Mouse (Mus musculus): ENCODE results near the gene Csrp1. TPM values are rescaled to one million over a fixed set of nuclear protein-coding genes. Genes with fewer than 3 reads are reported as not detected.

Csrp1 gene
- total and polyA plus RNA-seq, 3 experiments = 44.4 to 73.0 TPM; not detected in 1

DNA sequence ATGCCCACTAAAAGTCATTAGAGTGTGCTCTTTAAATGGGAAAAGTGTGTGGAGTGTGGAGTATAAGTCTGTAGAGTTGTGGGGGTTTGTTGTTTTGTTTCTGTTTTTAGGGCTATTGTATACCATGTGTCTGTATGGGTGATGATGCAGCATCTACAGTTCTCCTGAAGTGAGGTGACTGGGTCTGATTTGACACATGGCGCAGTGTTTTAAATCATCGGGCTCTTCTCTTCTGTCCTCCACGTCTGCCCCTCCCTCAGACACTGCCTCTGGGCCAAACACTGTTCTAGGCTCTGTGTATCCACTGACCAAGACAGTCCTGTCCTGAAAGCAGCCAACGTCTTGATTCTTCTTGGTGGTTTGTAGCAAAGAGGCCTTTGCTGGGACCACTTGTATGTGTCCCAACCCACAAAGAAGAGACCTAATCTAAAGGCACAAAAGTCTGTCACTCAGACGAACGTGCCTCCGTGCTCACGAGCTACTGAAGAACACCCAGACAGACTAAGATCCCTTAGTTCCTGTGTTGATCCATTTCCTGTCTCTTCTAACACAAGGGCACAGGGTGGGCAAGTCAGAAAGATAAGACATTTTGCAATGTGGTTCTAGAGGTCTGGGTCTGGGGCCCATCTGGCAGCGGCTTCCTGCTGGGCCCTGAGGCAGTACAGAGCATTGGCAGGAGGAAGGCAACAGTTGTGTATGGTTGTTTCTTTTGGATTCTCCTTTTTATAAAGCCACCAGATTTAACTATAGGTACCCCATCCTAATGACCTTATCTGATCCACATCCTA lies 5.6 kb upstream of the Csrp1 start (continued):
- TF ChIP-seq SIN3A (IDR thresholded peaks at IDR 0.05; ENCODE audit: low read length) (no peak; the same call in 1 of the 2 replicates), NELFE (IDR thresholded peaks at IDR 0.05; ENCODE audit: low read depth, low read length) (no peak; the same call in 1 of the 2 replicates), ZKSCAN1 (IDR thresholded peaks at IDR 0.05; ENCODE audit: low read depth, low read length) (no peak), SMC3 (IDR thresholded peaks at IDR 0.05; ENCODE audit: low read depth, low read length) (no peak), NRF1 (IDR thresholded peaks at IDR 0.05; ENCODE audit: insufficient read depth, low read depth, low read length, poor library complexity, severe bottlenecking) (no peak), RAD21 (IDR thresholded peaks at IDR 0.05; ENCODE audit: low read depth, low read length) (no peak), USF2 (IDR thresholded peaks at IDR 0.05; ENCODE audit: borderline replicate concordance in 1 of 2, insufficient read depth in 1 of 2, low read depth in 1 of 2, low read length in 2 of 2) (no peak), EP300 (IDR thresholded peaks at IDR 0.05; ENCODE audit: low read depth in 1 of 2, low read length in 2 of 2) (peak in 1 of 2 experiments; percentile 55; a peak in 2 of 4 replicates), ETS1 (IDR thresholded peaks at IDR 0.05; ENCODE audit: low read depth, low read length) (0 out of 2 replicates have a peak, but pooled peaks have one; percentile 50), ZC3H11A (IDR thresholded peaks at IDR 0.05; ENCODE audit: low read depth, low read length) (no peak), UBTF (IDR thresholded peaks at IDR 0.05; ENCODE audit: borderline replicate concordance, insufficient read depth, low read depth, low read length) (no peak), MAX (IDR thresholded peaks at IDR 0.05; ENCODE audit: low read length) (no peak), MXI1 (IDR thresholded peaks at IDR 0.05; ENCODE audit: low read depth, low read length) (peak; percentile 77), RCOR1 (IDR thresholded peaks at IDR 0.05; ENCODE audit: low read depth, low read length) (no peak), MAZ (IDR thresholded peaks at IDR 0.05; ENCODE audit: low read depth, low read length) (peak; percentile 21; the same call in 1 of the 2 replicates), TAL1 (IDR thresholded peaks at IDR 0.05; ENCODE audit: low read length) (peak; percentile 65), ELF1 (IDR thresholded peaks at IDR 0.05; ENCODE audit: low read depth, low read length) (no peak), MYB (IDR thresholded peaks at IDR 0.05; ENCODE audit: low read depth, low read length) (no peak), MYC (IDR thresholded peaks at IDR 0.05; ENCODE audit: low read depth, low read length) (peak; percentile 59; the same call in 1 of the 2 replicates), POLR2AphosphoS2 (IDR thresholded peaks at IDR 0.05; ENCODE audit: low read length) (no peak)

DNA sequence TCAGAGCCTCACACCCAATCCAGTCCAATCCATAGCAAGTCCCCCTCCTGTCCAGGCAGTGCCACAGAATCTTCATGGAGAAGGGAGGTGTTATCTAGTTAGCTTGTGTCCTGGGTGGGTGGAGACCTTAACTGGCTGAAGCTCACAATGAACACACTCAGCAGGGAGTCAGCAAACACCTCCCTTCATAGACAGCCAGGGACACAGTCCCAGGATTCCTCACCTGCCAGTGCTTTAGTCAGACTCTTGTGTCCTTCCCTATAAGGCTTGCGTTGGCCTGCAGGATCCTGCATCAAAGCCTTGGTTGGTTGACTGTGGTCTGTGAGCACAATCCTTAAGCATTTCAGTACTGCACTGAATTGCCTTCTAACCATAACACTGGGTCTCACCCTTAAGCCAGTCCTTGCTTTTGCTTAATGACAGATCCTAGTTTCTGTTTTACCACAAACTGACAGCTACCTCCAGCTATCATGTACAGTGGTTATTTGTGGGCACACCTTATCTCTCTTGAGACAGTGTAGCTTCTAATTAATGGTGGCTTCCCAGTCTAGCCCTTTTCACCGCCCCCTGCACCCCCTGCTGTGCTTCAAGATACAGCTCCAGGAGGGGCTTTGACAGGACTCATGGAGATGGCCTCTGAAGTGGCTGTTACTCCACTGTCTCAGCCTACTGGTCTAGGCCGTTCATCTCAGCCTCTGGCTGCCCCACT lies 4.8 kb upstream of the Csrp1 start:
- H3K9ac ChIP-seq (ENCODE audit: control insufficient read depth, low read depth, low read length, poor library complexity, severe bottlenecking) = peak overlapping the region; percentile 62
- peaks cover 0 to 16% of the 10 kb centered on the region in 2 experiments; a peak in 2 of 4 replicates for H3K36me3 ChIP-seq (ENCODE audit: control insufficient read depth in 1 of 2, insufficient read depth in 2 of 2, low read length in 2 of 2)
- no peaks in the 10 kb centered on the region for H3K27me3 ChIP-seq (ENCODE audit: control insufficient read depth in 1 of 2, insufficient read depth in 2 of 2, low read length in 2 of 2)
- peaks cover 0 to 24% of the 10 kb centered on the region in 2 experiments; a peak in 3 of 4 replicates for H3K4me1 ChIP-seq (ENCODE audit: control insufficient read depth in 1 of 2, insufficient read depth in 2 of 2, low read length in 2 of 2)
- peak overlapping the region; percentile 91 for H3K27ac ChIP-seq (ENCODE audit: control insufficient read depth, low read depth, low read length)
- H3K79me2 ChIP-seq (ENCODE audit: control insufficient read depth, insufficient read depth, low read length, poor library complexity) = no peaks in the 10 kb centered on the region
- H3K9me3 ChIP-seq (replicated peaks; ENCODE audit: insufficient read depth, low read length) = no peaks in the 10 kb centered on the region
- peak; percentile 89 for DNase-seq (ENCODE audit: low read depth, low spot score)
- peak overlapping the region; percentile 2 to 19; a peak in 3 of 4 replicates for H3K4me3 ChIP-seq (ENCODE audit: control insufficient read depth in 1 of 2, insufficient read depth in 1 of 2, low read depth in 2 of 2, low read length in 2 of 2)
- 0 out of 2 replicates have a peak, but pooled peaks have one; percentile 67 for TF ChIP-seq TBP (IDR thresholded peaks at IDR 0.05; ENCODE audit: low read depth, low read length)
- TF ChIP-seq POLR2AphosphoS5 (IDR thresholded peaks at IDR 0.05; ENCODE audit: borderline replicate concordance, low read depth, low read length) = no peak
- peak; percentile 93 for TF ChIP-seq MYB (IDR thresholded peaks at IDR 0.05; ENCODE audit: low read depth, low read length)
- TF ChIP-seq MAX (IDR thresholded peaks at IDR 0.05; ENCODE audit: low read length) = 0 out of 2 replicates have a peak, but pooled peaks have one; percentile 15
- TF ChIP-seq SIN3A (IDR thresholded peaks at IDR 0.05; ENCODE audit: low read length) = peak; percentile 95
- no peak for TF ChIP-seq ELF1 (IDR thresholded peaks at IDR 0.05; ENCODE audit: low read depth, low read length)
- TF ChIP-seq GATA1 (IDR thresholded peaks at IDR 0.05; ENCODE audit: low read depth, low read length) = peak; percentile 93
- peak; percentile 94 for TF ChIP-seq ETS1 (IDR thresholded peaks at IDR 0.05; ENCODE audit: low read depth, low read length)
- peak; percentile 69; the same call in 1 of the 2 replicates for TF ChIP-seq MEF2A (IDR thresholded peaks at IDR 0.05; ENCODE audit: extremely low read depth, insufficient replicate concordance, low read depth, low read length, poor library complexity, severe bottlenecking)
- peak; percentile 86; the same call in 1 of the 2 replicates for TF ChIP-seq MXI1 (IDR thresholded peaks at IDR 0.05; ENCODE audit: low read depth, low read length)
- TF ChIP-seq GABPA (IDR thresholded peaks at IDR 0.05; ENCODE audit: low read depth, low read length) = no peak
- TF ChIP-seq MAZ (IDR thresholded peaks at IDR 0.05; ENCODE audit: low read depth, low read length) = peak; percentile 70; the same call in 1 of the 2 replicates
- TF ChIP-seq MAFK (IDR thresholded peaks at IDR 0.05; ENCODE audit: borderline replicate concordance, low read depth, low read length) = 0 out of 2 replicates have a peak, but pooled peaks have one; percentile 71
- peak; percentile 89 for TF ChIP-seq RCOR1 (IDR thresholded peaks at IDR 0.05; ENCODE audit: low read depth, low read length)
- peak; percentile 91 to 95 for TF ChIP-seq EP300 (IDR thresholded peaks at IDR 0.05; ENCODE audit: low read depth in 1 of 2, low read length in 2 of 2)
- TF ChIP-seq HCFC1 (IDR thresholded peaks at IDR 0.05; ENCODE audit: low read depth, low read length) = no peak; the same call in 1 of the 2 replicates
- peak; percentile 61 for TF ChIP-seq TAL1 (IDR thresholded peaks at IDR 0.05; ENCODE audit: low read length)
- no peak for TF ChIP-seq RAD21 (IDR thresholded peaks at IDR 0.05; ENCODE audit: low read depth, low read length)
- 0 out of 2 replicates have a peak, but pooled peaks have one; percentile 24 for TF ChIP-seq MYC (IDR thresholded peaks at IDR 0.05; ENCODE audit: low read depth, low read length)

Data from MEL (cell line).